Mouse (Mus musculus): ENCODE measurements around the gene Olfr573-ps1. TPM values are rescaled to one million over a fixed set of nuclear protein-coding genes. Genes with fewer than 3 reads are reported as not detected.

The Olfr573-ps1 gene
- not detected for polyA plus RNA-seq (2017; shearing (Covaris generic))

GRCm38 (mm10) chr7:102942475-102942874 lies at the start of gene Olfr573-ps1:
Gene Olfr573-ps1, minus strand, starts transcription at chr7:102942575.

GRCm38 (mm10) chr7:102989224-102989623 lies 46.8 kb upstream of the Olfr573-ps1 start, which contains the start of gene Olfr578:
Gene Olfr578, minus strand, starts transcription at chr7:102989324.

GRCm38 (mm10) chr7:102975843-102976242 lies 33.5 kb upstream of the Olfr573-ps1 start, which contains the start of gene Olfr577:
Gene Olfr577, minus strand, starts transcription at chr7:102975943.

GRCm38 (mm10) chr7:102962360-102962759 lies 20.0 kb upstream of the Olfr573-ps1 start, which contains the start of gene Olfr576:
Gene Olfr576, plus strand, starts transcription at chr7:102962660.

GRCm38 (mm10) chr7:102958593-102958992 lies 16.2 kb upstream of the Olfr573-ps1 start, which contains the start of gene Olfr575:
Gene Olfr575, minus strand, starts transcription at chr7:102958775.

GRCm38 (mm10) chr7:102948167-102948566 lies 5.8 kb upstream of the Olfr573-ps1 start, which contains the start of gene Olfr574:
Gene Olfr574, plus strand, starts transcription at chr7:102948467.

GRCm38 (mm10) chr7:102924109-102924508 lies 18.3 kb downstream of the Olfr573-ps1 start, which contains the start of gene Olfr572:
Gene Olfr572, plus strand, starts transcription at chr7:102924409.

GRCm38 (mm10) chr7:102917032-102917875 lies 25.1 kb downstream of the Olfr573-ps1 start, which contains the start of gene Olfr571:
Gene Olfr571, minus strand, starts transcription at chr7:102917536.

Other genes starting within 250 kb of the Olfr573-ps1 start
- not detected for gene Olfr557, start 246.7 kb downstream of the Olfr573-ps1 start, polyA plus RNA-seq (2017; shearing (Covaris generic))
- not detected for gene Olfr558, start 240.4 kb downstream of the Olfr573-ps1 start, polyA plus RNA-seq (2017; shearing (Covaris generic))
- gene Olfr33, start 223.5 kb downstream of the Olfr573-ps1 start, polyA plus RNA-seq (2017; shearing (Covaris generic)), result not detected
- gene Olfr559, start 215.1 kb downstream of the Olfr573-ps1 start, polyA plus RNA-seq (2017; shearing (Covaris generic)), result not detected
- not detected for gene Olfr560, start 183.2 kb downstream of the Olfr573-ps1 start, polyA plus RNA-seq (2017; shearing (Covaris generic))
- not detected for gene Olfr78, start 183.1 kb downstream of the Olfr573-ps1 start, polyA plus RNA-seq (2017; shearing (Covaris generic))
- gene Olfr561, start 171.4 kb downstream of the Olfr573-ps1 start, polyA plus RNA-seq (2017; shearing (Covaris generic)), result not detected
- gene Olfr564, start 139.1 kb downstream of the Olfr573-ps1 start, polyA plus RNA-seq (2017; shearing (Covaris generic)), result not detected
- gene Olfr566, start 83.8 kb downstream of the Olfr573-ps1 start, polyA plus RNA-seq (2017; shearing (Covaris generic)), result not detected
- gene Olfr568, start 65.5 kb downstream of the Olfr573-ps1 start, polyA plus RNA-seq (2017; shearing (Covaris generic)), result not detected
- gene Olfr569, start 51.7 kb downstream of the Olfr573-ps1 start, polyA plus RNA-seq (2017; shearing (Covaris generic)), result not detected
- not detected for gene Olfr570, start 48.0 kb downstream of the Olfr573-ps1 start, polyA plus RNA-seq (2017; shearing (Covaris generic))
- gene Olfr571, start 25.0 kb downstream of the Olfr573-ps1 start, polyA plus RNA-seq (2017; shearing (Covaris generic)), result not detected
- not detected for gene Olfr572, start 18.2 kb downstream of the Olfr573-ps1 start, polyA plus RNA-seq (2017; shearing (Covaris generic))
- not detected for gene Olfr574, start 5.9 kb upstream of the Olfr573-ps1 start, polyA plus RNA-seq (2017; shearing (Covaris generic))
- gene Olfr575, start 16.2 kb upstream of the Olfr573-ps1 start, polyA plus RNA-seq (2017; shearing (Covaris generic)), result not detected
- gene Olfr576, start 20.1 kb upstream of the Olfr573-ps1 start, polyA plus RNA-seq (2017; shearing (Covaris generic)), result not detected
- gene Olfr577, start 33.4 kb upstream of the Olfr573-ps1 start, polyA plus RNA-seq (2017; shearing (Covaris generic)), result not detected
- gene Olfr578, start 46.7 kb upstream of the Olfr573-ps1 start, polyA plus RNA-seq (2017; shearing (Covaris generic)), result not detected
- not detected for gene Olfr582, start 95.4 kb upstream of the Olfr573-ps1 start, polyA plus RNA-seq (2017; shearing (Covaris generic))
- gene Olfr583, start 108.7 kb upstream of the Olfr573-ps1 start, polyA plus RNA-seq (2017; shearing (Covaris generic)), result not detected
- not detected for gene Olfr584, start 139.3 kb upstream of the Olfr573-ps1 start, polyA plus RNA-seq (2017; shearing (Covaris generic))
- not detected for gene Olfr585, start 155.1 kb upstream of the Olfr573-ps1 start, polyA plus RNA-seq (2017; shearing (Covaris generic))
- not detected for gene Olfr586, start 183.1 kb upstream of the Olfr573-ps1 start, polyA plus RNA-seq (2017; shearing (Covaris generic))
- not detected for gene Olfr588-ps1, start 198.3 kb upstream of the Olfr573-ps1 start, polyA plus RNA-seq (2017; shearing (Covaris generic))
- not detected for gene Olfr589, start 213.8 kb upstream of the Olfr573-ps1 start, polyA plus RNA-seq (2017; shearing (Covaris generic))
- not detected for gene Olfr591, start 235.8 kb upstream of the Olfr573-ps1 start, polyA plus RNA-seq (2017; shearing (Covaris generic))
- gene Olfr592, start 242.2 kb upstream of the Olfr573-ps1 start, polyA plus RNA-seq (2017; shearing (Covaris generic)), result 0.11 TPM